Mouse (Mus musculus): ENCODE measurements at regions not wholly inside any gene's neighbourhood (a gene's known extent, or its start where the extent isn't known, plus 50 kb on each side); places are given as distances from the start of the nearest gene placed in this dataset.

GRCm38 (mm10) chr14:80137541-80137940, 153.7 kb downstream of the Olfm4 start:
- no peak for TF ChIP-seq CTCF (IDR thresholded peaks at IDR 0.05; ENCODE audit: insufficient read depth, low read depth, low read length)
- TF ChIP-seq POLR2A (IDR thresholded peaks at IDR 0.05; ENCODE audit: insufficient read depth, low read depth, low read length): no peak

All from olfactory bulb, adult 2 months (tissue).